Comparison of ENCODE assay signal across 7 mouse cellular contexts in the genomic region with DNA sequence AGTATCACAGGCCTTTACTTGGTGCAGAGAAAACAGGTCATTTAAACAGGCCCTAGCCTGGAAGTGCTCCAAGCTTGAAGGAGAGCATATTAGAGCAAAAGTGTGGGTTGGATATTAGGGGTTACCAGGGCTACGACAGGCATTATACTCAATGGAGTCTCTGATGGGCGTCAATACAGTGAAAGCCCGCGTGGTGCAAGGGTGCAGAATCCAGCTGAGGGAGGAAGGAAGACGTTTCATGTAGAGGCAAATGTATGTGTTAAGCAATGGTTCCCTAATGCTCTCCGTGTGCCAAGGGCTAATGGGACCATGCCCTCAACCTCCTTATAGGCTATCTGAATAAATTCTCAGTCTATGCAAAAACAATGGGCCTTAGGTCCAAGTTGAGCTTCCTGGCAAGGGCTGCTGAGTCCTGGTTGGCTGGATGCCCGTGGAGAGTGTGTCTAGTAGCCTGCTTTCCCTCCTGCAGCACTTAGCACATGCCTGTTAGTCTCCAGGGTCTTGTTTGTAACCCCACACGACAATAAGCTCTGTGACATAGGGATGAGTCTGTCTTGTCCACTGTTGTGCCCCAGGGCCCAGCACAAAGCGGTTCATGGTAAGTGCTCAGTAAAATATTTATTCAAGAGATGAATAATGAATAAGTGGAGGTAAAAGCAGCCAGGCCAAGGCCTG.
DNase-seq lines count a peak whose midpoint lies in the region; ATAC-seq and TF ChIP-seq lines count a peak whose summit lies in the region.

No protein-coding gene starts in this region.

- intact Hi-C loops in left cerebral cortex, postnatal 4 days (cut with DNase I): no loop called here

- H3K36me3 ChIP-seq in hindbrain, embryonic 14.5 days (replicated peaks; ENCODE audit: control insufficient read depth, insufficient read depth): no peaks in the 10 kb centered on the region
- H3K36me3 ChIP-seq in thymus, adult 2 months (ENCODE audit: control insufficient read depth, insufficient read depth, low read length): no peaks in the 10 kb centered on the region

- TF ChIP-seq CTCF in thymus, adult 2 months (IDR thresholded peaks at IDR 0.05; ENCODE audit: borderline replicate concordance, control insufficient read depth, extremely low read depth, insufficient read depth, low read length, poor library complexity): no peak

- no peak overlapping the region for H3K4me3 ChIP-seq in hindbrain, embryonic 14.5 days (replicated peaks; ENCODE audit: low read length)
- no peak overlapping the region for H3K4me3 ChIP-seq in thymus, adult 2 months (ENCODE audit: control insufficient read depth, insufficient read depth, low read length)

- no peak overlapping the region for H3K4me2 ChIP-seq in hindbrain, embryonic 14.5 days (replicated peaks)

- WGBS in hindbrain, embryonic 14.5 days: 42% methylated on average over 9 of the region's 9 CpGs
- WGBS in thymus, adult 2 months: 92% methylated on average over 9 of the region's 9 CpGs

- ATAC-seq in hindbrain, embryonic 14.5 days (ENCODE audit: low FRiP score): peak; percentile 74
- peak; percentile 45; the same call in 1 of the 2 replicates for ATAC-seq in megakaryocyte progenitor cell, adult 5-6 weeks (replicated peaks; ENCODE audit: poor library complexity)

- no peaks in the 10 kb centered on the region for H3K27me3 ChIP-seq in hindbrain, embryonic 14.5 days (ENCODE audit: control insufficient read depth, insufficient read depth, low read length)
- H3K27me3 ChIP-seq in thymus, adult 2 months (ENCODE audit: control insufficient read depth, insufficient read depth, low read length): no peaks in the 10 kb centered on the region

- DNase-seq in left cerebral cortex, postnatal 4 days: peak; percentile 79
- no peak for DNase-seq in left cerebral cortex, adult 11 months (ENCODE audit: low spot score)
- DNase-seq in cerebellum, postnatal 10 days: peak; percentile 81 to 84
- peak; percentile 57 for DNase-seq in hindbrain, embryonic 14.5 days (ENCODE audit: low spot score)
- DNase-seq in frontal cortex, postnatal 25 days (ENCODE audit: low spot score in 2 of 2): no peak
- no peak for DNase-seq in thymus, adult 2 months

- peak overlapping the region; percentile 45; the same call in 1 of the 2 replicates for H3K27ac ChIP-seq in hindbrain, embryonic 14.5 days
- H3K27ac ChIP-seq in thymus, adult 2 months (ENCODE audit: control insufficient read depth, insufficient read depth, low read length): no peak overlapping the region

- no peaks in the 10 kb centered on the region for H3K9me3 ChIP-seq in hindbrain, embryonic 14.5 days (ENCODE audit: control insufficient read depth, low read length)

- H3K4me1 ChIP-seq in hindbrain, embryonic 14.5 days (replicated peaks; ENCODE audit: control insufficient read depth, insufficient read depth, low read length): peaks cover 10% of the 10 kb centered on the region
- H3K4me1 ChIP-seq in thymus, adult 2 months (replicated peaks; ENCODE audit: control insufficient read depth, insufficient read depth, low read length): peaks cover 16% of the 10 kb centered on the region

- no peak overlapping the region for H3K9ac ChIP-seq in hindbrain, embryonic 14.5 days

- no peak for TF ChIP-seq POLR2A in thymus, adult 2 months (IDR thresholded peaks at IDR 0.05; ENCODE audit: control insufficient read depth, extremely low read depth, insufficient read depth, low read length, poor library complexity)

Comparison
In these comparisons a context has a peak if more than half of its experiments do, and no peak if none do; other contexts are left out.
1. DNase-seq: peak in left cerebral cortex, postnatal 4 days (single experiment), cerebellum, postnatal 10 days (2 of 2) and hindbrain, embryonic 14.5 days (single experiment); none in left cerebral cortex, adult 11 months (single experiment), frontal cortex, postnatal 25 days (0 of 2) and thymus, adult 2 months (single experiment).